ENCODE assay signal across 12 mouse cellular contexts in genomic region chr9:50064505-50065229, GRCm38 (mm10).
A peak's percentile ranks its signal among the peaks of the same experiment; 100 is the strongest.
DNase-seq lines count a peak whose midpoint lies in the region; ATAC-seq lines count a peak whose summit lies in the region.
"Had no signal": no experiment of that assay in that cellular context is flagged by ENCODE, and none has a peak within 500 bp of the region (broad histone marks: within the 10 kb centered on the region; RNA-seq: fewer than 3 reads in every experiment).

No protein-coding gene starts in this region.

- no peak overlapping the region for H3K4me2 ChIP-seq in heart, embryonic 12.5 days
- H3K4me2 ChIP-seq: embryonic facial prominence, embryonic 12.5 days had no signal

- no peaks in the 10 kb centered on the region for H3K4me1 ChIP-seq in heart, embryonic 12.5 days (replicated peaks)
- H3K4me1 ChIP-seq: embryonic facial prominence, embryonic 12.5 days had no signal

- no peak overlapping the region for H3K4me3 ChIP-seq in heart, embryonic 12.5 days
- H3K4me3 ChIP-seq: embryonic facial prominence, embryonic 12.5 days; myocyte had no signal

- no peak for ATAC-seq in cerebellum, adult (ENCODE audit: insufficient number of reproducible peaks, low FRiP score, low TSS enrichment)
- ATAC-seq in heart, embryonic 12.5 days (ENCODE audit: insufficient number of reproducible peaks, low FRiP score), result no peak
- ATAC-seq in activated CD4-positive, CD25-positive, alpha-beta regulatory T cell, adult 4 months, result no peak

- DNase-seq in cerebellum, adult 11-12 months, result peak; percentile 14
- peak; percentile 3 for DNase-seq in retina, postnatal 1 day
- DNase-seq in retina, embryonic 14.5 days (ENCODE audit: low spot score), result no peak
- DNase-seq in left cerebral cortex, postnatal 36 days (ENCODE audit: low spot score in 2 of 2), result peak; percentile 14 to 17
- no peak for DNase-seq in spleen, adult 18-20 months
- DNase-seq: adrenal gland, postnatal 10 days; lung, postnatal 10 days had no signal

- WGBS in heart, embryonic 12.5 days, result 81% methylated on average over 10 of the region's 10 CpGs

- no peaks in the 10 kb centered on the region for H3K9me3 ChIP-seq in heart, embryonic 12.5 days (replicated peaks)
- H3K9me3 ChIP-seq: embryonic facial prominence, embryonic 12.5 days had no signal

- H3K27ac ChIP-seq in heart, embryonic 12.5 days (ENCODE audit: poor library complexity, severe bottlenecking), result no peak overlapping the region
- H3K27ac ChIP-seq: embryonic facial prominence, embryonic 12.5 days had no signal

- intact Hi-C loops in left cerebral cortex, postnatal 36 days (cut with DNase I), result no loop called here

- H3K36me3 ChIP-seq in heart, embryonic 12.5 days, result no peaks in the 10 kb centered on the region
- H3K36me3 ChIP-seq: embryonic facial prominence, embryonic 12.5 days had no signal

- H3K9ac ChIP-seq in heart, embryonic 12.5 days, result no peak overlapping the region
- H3K9ac ChIP-seq: embryonic facial prominence, embryonic 12.5 days had no signal

- no peaks in the 10 kb centered on the region for H3K27me3 ChIP-seq in heart, embryonic 12.5 days (replicated peaks)
- H3K27me3 ChIP-seq: embryonic facial prominence, embryonic 12.5 days had no signal

Comparison
In these comparisons a context has a peak if more than half of its experiments do, and no peak if none do; other contexts are left out.
1. DNase-seq: peak in cerebellum, adult 11-12 months (single experiment), retina, postnatal 1 day (single experiment) and left cerebral cortex, postnatal 36 days (2 of 2); none in retina, embryonic 14.5 days (single experiment) and spleen, adult 18-20 months (0 of 2).